Mouse (Mus musculus): Measurements from ENCODE around the gene Sox5. TPM values are rescaled to one million over a fixed set of nuclear protein-coding genes. Genes with fewer than 3 reads are reported as not detected.

Gene Sox5
- total RNA-seq, 4 experiments from 2014 or later = 46.1 to 57.5 (median 51.3) TPM

GRCm38 (mm10) chr6:144720846-144721245, 60.9 kb downstream of the Sox5 start:
- DNase-seq (ENCODE audit: low spot score in 2 of 2) = no peak

DNA sequence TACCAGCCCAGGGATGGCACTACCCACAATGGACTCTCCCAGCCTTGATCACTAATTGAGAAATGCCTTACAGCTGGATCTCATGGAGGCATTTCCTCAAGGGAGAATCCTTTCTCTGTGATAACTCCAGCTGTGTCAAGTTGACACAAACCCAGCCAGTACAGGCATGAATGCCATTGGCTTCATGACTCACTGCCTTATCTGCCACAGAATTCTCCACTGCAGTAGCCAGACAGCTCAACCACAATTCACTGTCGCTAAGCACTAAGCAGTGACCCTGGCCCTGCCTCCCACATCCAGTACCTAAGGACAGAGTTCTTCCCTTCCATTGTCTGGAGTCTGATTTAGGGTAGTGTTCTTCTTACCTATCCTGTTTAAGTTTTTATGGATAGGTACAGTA, 65.4 kb downstream of the Sox5 start:
- no peak for DNase-seq (ENCODE audit: low spot score in 2 of 2)

GRCm38 (mm10) chr6:144711841-144712240, 69.9 kb downstream of the Sox5 start:
- no peak for DNase-seq (ENCODE audit: low spot score in 2 of 2)

- no peak for DNase-seq (ENCODE audit: low spot score in 2 of 2)
These were observed 71.0 kb downstream of the Sox5 start for GRCm38 (mm10) chr6:144710816-144711215.

- no peak for DNase-seq (ENCODE audit: low spot score in 2 of 2)
These were observed 72.1 kb downstream of the Sox5 start for GRCm38 (mm10) chr6:144709614-144710180.

- no peak for DNase-seq (ENCODE audit: low spot score in 2 of 2)
These were observed 73.4 kb downstream of the Sox5 start for GRCm38 (mm10) chr6:144708410-144708809.

DNA sequence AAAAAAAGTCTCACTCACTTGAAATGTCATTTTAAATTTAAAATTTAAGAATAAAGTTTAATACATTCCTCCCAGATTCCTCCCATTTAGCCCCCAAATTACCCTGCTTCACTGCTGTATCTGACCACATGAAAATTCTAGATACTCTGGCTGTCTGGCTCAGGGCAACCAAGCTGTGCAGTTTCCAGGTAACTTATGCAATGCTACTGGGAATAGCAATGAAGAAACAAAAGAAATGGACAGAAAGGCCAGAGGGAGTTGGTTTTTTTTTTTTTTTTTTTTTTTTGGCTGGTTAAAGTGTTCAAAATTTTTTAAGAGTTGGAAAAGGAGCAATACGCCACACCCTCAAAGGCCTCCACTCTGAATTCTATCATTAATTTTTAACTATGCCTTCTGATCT, 73.8 kb downstream of the Sox5 start:
- DNase-seq (ENCODE audit: low spot score in 2 of 2) = no peak

DNA sequence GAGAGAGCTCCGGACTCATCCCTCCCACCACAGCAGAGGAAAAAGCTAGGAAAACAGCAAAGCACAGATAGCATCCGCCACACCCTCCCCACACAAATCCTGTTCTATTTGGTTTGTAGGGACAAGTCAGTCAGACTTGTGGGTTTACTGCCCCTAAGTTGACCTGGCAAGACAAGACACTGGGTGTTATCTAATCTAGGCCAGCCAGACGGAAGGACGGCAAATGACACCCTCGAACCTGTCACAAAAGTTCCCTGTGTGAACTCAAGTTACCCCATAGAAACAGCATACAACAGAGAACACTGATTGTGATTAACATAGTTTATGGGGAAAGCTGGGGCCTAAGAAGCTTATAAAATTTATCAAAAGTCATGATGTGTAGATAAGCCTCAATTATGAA, 76.8 kb downstream of the Sox5 start:
- no peak for DNase-seq (ENCODE audit: low spot score in 2 of 2)

GRCm38 (mm10) chr6:144695660-144696059, 86.1 kb downstream of the Sox5 start:
- peak in 1 of 2 experiments; percentile 15 for DNase-seq (ENCODE audit: low spot score in 2 of 2)

GRCm38 (mm10) chr6:144693211-144693899, 88.4 kb downstream of the Sox5 start:
- no peak for DNase-seq (ENCODE audit: low spot score in 2 of 2)

GRCm38 (mm10) chr6:144691298-144692041, 90.3 kb downstream of the Sox5 start:
- no peak for DNase-seq (ENCODE audit: low spot score in 2 of 2)

DNA sequence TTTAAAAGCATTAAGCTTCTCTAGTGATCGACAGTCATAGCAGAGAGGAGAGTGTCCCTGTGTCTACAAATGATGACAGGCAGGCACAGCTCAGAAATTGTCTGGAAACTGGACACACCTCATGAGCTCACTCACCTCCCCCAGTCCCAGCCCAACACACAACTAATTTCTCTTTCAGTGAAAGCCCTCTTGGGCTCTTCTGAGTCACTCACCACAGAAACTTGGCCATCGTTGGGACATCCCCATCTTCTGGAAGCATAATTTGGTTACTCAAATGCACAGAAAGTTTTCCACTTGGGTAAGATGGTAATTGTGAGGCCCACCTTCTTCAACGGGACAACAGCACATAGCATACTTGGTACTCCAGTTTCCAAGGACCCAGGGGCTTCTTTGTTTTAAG, 92.7 kb downstream of the Sox5 start:
- DNase-seq (ENCODE audit: low spot score in 2 of 2) = no peak

DNA sequence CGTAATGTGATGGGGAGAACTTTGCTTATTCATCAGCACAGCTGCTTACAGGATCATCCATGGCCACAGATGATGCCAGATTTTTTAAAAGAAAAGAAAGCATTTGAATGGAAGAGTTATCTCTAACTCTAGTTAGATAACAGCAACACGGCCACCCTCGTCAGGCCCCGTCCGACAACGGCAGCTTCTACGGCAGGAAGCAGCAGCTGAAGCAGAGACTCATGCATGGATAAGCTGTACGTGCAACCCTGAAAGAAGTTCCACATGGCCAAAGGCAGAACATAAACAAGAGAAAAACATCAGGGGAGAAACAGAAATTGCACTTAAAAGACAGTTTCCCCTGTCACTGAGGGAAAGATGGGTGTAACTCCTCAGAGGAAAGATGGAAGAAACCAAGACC, 94.1 kb downstream of the Sox5 start:
- DNase-seq (ENCODE audit: low spot score in 2 of 2) = no peak

DNA sequence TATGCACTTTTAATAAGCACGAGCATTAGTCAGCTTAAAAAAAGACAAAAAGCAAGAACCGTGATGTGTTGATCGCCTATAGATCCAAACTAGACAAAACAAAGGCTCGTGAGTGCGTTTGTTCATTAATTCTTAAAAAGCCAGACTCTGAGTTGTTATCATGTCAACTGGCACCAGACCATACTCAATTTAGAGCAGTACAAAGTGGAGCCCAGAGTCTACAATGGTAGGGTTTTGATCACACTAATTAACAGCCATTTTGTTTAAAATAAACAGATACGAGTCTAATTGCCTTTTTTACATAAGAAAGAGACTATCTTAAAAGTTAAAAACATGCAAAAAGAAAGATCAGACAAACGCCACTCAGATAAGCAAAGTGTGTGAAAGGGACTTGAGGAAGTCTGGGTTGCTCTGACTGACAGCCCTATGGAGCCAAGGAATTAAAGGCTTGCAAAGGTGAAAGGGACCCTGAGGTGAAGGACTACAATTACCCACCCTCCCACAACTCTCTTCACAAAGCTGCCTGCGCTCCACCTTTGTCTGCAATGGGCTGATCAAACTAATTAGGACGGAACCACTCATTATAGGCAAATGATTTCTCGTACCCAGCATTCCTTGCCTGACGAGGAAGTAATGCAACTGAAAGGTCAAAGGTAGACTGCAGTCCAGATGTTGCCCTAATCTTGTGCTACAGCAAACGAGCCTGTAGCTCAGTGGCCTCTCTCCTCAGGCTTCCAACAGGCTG, 100.6 kb downstream of the Sox5 start:
- DNase-seq (ENCODE audit: low spot score in 2 of 2) = no peak

DNA sequence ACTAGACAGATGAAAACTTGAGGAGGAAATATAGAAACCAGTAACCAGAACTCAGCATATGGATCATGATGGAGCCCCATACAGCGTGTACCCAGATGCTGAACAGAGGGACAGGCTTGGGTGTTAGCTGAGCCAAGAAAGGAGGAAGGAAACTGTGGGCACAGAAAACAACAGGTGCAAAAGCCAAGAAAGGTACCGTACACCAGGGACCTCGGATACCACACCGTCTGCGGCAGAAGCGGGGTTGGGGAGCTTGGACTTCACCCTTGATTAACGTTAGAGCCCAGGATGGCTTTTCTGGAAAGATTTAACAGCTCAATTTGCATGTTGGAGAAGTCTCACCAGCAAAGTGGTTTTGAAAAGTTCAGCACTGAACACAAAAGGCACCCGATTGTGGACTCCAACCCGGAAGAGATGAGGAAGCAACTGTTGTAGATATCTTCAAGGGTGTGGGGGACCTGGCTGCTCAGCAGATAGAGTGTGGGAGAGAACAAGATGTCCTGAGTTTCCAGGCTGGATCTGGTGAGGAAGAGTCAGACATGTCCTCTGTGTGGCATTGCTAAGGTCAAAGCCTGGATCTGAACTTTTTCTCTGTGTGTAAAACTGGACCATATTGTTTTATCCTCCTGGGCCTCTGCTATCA, 104.2 kb downstream of the Sox5 start:
- no peak for DNase-seq (ENCODE audit: low spot score in 2 of 2)

DNA sequence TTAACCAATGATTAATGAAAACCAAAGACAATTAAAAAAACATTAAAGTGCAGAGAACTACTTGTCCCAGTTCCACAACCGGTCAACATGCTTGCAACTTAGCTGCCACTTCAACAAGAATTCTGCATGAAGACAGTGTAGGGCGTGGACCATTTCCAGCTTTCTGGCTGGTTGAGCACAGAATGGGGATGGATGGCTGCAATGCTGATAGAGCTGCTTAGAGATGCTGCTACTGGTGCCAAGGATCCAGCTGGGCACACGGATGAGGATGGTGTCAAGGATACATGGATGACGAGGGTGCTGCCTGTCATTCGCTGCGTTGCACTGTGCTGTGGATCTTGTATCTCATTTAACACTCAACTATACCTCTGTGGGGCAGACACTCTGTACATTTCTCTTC, 106.7 kb downstream of the Sox5 start:
- DNase-seq (ENCODE audit: low spot score in 2 of 2) = no peak

DNA sequence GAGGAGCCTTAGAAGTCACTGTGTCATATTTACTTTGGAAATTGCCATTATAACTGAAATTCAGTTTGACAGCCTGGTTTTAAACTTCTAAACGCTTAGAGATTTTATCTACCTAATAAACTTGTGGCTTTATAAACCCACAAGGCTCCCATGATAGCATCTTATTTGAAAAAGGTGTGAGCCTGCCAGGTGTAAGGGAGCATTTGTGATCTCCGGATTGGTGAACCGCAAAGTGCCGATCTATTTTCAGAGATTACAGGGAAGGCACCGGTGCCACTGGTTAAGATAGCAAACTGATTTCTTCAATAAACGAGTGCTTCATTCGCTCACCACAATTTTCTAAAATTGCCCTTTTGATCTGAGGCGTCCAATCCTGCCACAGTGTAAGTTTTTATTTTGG, 107.9 kb downstream of the Sox5 start:
- no peak for DNase-seq (ENCODE audit: low spot score in 2 of 2)

DNA sequence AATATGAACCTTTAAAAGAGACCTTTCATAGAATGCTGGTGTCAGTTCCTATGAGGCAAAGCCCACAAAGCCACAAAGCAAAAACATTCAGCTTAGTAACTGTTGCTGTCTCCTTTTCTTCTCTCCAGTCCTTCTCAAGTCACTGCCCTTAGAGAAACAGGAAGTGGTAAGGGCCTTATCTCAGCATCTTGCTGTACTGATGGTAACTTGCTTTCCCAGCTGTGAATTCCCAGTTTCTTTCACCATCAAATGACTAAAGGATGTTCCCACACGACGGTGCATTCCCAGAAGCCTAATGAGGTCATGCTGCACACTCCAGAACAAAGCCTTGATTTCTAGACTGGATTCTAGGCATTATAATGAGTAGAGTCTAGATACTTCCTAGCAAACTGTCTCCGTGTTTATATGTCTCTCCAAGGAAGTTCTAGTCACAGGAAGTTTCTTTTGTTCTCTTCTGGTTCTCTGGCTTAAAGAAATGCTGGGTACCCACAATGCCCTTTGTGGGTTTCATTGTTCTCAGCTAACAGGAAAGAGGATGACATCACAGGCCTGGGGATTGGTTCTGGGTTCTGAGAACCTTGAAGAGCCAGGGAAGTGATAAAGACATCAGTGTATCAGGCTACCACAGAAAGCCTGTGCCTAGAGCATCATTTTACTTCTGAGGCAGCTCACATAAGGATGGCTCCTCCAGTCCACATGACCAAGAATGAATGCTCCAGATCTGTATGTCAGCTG, 111.2 kb downstream of the Sox5 start:
- DNase-seq (ENCODE audit: low spot score in 2 of 2) = no peak

GRCm38 (mm10) chr6:144666617-144667016, 115.2 kb downstream of the Sox5 start:
- DNase-seq (ENCODE audit: low spot score in 2 of 2) = no peak

DNA sequence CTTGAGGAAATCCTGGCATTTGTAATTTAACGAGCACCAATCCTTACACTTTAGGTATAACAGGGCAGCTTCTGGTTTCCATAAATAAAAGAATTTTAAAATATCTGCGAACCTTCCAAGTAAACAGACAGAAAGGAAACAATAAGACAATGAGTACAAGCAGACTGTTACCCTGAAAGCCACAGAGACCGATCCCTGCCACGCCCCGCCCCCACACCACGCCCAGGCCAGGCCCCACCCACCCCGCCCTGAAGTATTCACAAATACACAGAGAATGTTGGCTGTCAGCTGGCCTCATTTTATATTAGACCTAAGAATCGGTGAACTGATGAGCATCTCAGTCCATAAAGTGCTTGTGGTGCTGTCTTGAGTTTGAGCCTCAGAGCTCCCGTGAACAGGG, 117.0 kb downstream of the Sox5 start:
- no peak for DNase-seq (ENCODE audit: low spot score in 2 of 2)
